Mouse (Mus musculus): Measurements from ENCODE around the gene Parva. TPM values are rescaled to one million over a fixed set of nuclear protein-coding genes. Genes with fewer than 3 reads are reported as not detected.

Parva gene
- polyA plus RNA-seq, 3 experiments from 2014 or later, result not detected

DNA sequence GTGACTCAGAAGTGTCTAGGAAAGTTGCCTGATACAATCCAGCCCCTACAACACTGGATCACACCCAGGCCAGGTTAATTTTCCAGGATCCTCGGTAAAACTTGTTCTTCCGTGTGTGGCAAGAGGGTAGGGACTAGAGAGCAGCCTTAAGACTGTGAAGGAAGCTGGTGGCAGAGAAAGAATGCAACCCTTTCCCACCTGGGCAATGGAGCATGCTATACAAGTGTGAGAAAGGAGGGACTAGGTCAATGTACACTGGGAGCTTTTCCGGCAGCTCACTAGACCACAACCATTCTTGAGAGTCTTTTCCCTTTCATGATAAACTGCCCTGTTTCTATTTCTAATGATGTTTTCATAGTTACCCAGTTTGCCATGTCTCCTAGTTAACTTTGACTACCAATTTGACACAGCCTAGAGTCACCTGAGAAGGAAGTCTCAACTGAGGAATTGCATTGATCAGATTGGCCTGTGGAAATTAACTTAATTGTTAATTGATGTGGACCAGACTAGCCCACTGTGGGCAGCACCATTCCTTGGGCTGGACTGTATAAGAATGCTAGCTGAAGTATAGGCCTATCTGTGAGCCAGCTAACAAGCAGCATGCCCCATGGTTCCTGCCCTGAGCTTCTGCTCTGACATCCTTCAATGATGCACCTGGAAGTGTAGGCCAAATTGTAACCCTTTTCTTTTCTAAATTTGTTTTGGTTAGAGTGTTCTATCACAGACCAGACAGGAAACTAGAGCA, 186.9 kb downstream of the Parva start:
- no peak for ATAC-seq

DNA sequence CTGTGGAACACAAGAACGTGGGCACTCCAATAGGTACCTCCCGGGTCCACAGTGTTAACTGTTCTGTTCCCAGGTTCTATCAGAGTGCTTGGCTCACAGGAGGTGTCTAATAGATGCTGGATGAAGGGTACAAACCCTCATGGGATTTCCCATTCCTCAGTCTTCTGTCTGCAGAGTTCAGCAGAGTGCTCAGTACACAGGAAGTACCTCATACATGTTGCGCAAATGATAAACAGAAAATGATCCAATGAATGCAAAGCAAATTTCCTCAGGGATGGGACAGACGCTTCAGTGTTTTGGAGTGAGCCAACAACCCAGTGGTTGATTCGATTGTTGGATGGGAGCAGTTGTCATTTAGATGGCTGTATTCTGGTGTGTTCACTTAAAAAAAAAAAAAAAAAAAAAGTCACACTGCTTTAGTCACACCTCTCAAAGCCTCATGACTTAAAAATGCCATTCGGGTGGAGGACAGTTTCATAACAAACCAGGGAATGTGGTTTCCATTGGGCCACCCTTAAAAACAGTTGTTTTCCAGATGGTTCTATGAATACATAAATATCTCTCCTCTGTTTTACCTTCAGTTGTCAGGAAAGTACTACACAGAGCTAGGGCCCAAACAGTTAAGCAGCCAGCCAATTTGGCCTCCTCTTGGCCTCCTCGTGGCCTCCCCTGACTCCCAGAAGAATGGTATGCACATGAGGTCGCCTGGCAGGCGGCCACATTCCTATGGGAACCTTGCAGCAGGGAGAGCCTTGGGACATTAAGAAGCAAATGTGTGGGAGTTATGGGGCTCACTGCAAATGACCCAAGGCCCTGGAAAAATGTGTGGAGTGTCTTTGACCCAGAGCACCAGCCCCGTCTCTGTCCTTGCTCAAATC, 187.7 kb downstream of the Parva start:
- no peak for ATAC-seq

GRCm38 (mm10) chr7:112620322-112621179, 193.2 kb downstream of the Parva start:
- ATAC-seq, result peak; percentile 83

DNA sequence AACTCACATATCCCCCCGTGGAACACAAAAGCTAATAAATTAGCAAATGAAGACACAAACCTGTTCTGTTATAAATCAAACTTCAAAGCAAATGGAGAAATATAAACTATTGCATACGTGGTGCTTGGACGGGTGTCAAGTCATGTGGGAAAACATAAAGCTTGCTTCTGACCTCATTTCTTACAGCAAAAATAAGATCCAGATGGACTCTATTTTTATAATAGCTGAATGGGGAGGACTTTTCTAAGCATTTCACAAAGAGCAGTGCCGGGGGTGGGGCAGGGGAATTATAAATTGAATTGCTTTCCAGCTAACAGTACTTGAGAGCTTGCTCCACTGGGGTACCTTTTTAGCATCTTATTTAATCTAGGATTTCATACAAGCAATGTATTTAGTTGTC, 200.2 kb downstream of the Parva start:
- ATAC-seq, result no peak

- ATAC-seq, result no peak
Observed at GRCm38 (mm10) chr7:112634505-112635213, 207.4 kb downstream of the Parva start.

DNA sequence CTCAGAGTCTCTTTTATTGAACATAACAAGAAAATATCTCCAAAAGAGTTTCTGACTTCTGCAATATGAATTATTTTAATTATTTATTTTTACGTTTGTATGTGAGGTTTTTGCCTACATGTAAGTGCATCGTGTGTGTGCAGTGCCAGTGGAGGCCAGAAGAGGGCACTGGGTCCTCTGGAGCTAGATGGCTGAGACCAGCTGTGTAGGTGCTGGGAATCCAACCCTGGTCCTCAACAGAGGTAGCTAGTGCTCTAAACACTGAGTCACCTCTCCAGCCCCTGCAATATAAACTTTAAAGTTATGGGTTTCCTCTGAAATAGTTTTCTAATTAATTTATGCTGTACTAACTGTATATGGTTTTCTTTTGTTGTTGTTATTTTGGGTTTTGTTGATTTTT, 208.6 kb downstream of the Parva start:
- ATAC-seq, result no peak

Other genes starting within 250 kb of the Parva start
- gene Mical2, start 201.6 kb upstream of the Parva start, polyA plus RNA-seq (2017; shearing (Covaris generic)), result 1 to 10 TPM; 1.5 to 5.7 (median 1.7) TPM

Measured in inflammation-experienced regulatory T-cells, adult 6 months (primary cell).